Mouse (Mus musculus) embryonic facial prominence, embryonic 14.5 days (tissue): ENCODE measurements at regions not wholly inside any gene's neighbourhood (a gene's known extent, or its start where the extent isn't known, plus 50 kb on each side); places are given as distances from the start of the nearest gene placed in this dataset.

Experiments
- ATAC-seq: fragments of 200-750 bp; cut with Nextera tagmentation; 2 replicates; pipeline ENCODE4 v1.8.0; 2017; ENCODE audit warnings: low read depth, moderate number of reproducible peaks, moderate TSS enrichment
- DNase-seq: peaks from one replicate; pipeline ENCODE4 v3.0.0-alpha.2; 2015; ENCODE audit warnings: low spot score
- H3K27ac ChIP-seq: fragments of 300-500 bp; sonication (generic); replicated peaks from 2 replicates; pipeline ENCODE4 v1.5.1; 2014; ENCODE audit warnings: low read depth, mild to moderate bottlenecking, low read length, moderate library complexity
- H3K27me3 ChIP-seq: fragments of 300-500 bp; sonication (generic); replicated peaks from 2 replicates; pipeline ENCODE4 v1.6.1; 2014; ENCODE audit warnings: low read length; ENCODE audit not compliant: control insufficient read depth, insufficient read depth
- H3K36me3 ChIP-seq: fragments of 300-500 bp; sonication (generic); 2 replicates; pipeline ENCODE4 v1.6.1; 2014; ENCODE audit warnings: low read length, mixed read lengths; ENCODE audit not compliant: control insufficient read depth, insufficient read depth
- H3K4me1 ChIP-seq: fragments of 300-500 bp; sonication (generic); 2 replicates; pipeline ENCODE4 v1.6.1; 2014; ENCODE audit warnings: antibody characterized with exemption, low read length; ENCODE audit not compliant: control insufficient read depth, insufficient read depth
- H3K4me2 ChIP-seq: fragments of 300-500 bp; sonication (generic); 2 replicates; pipeline ENCODE4 v1.6.1; 2014; ENCODE audit warnings: low read depth, mild to moderate bottlenecking, low read length, moderate library complexity, mixed read lengths
- H3K4me3 ChIP-seq: fragments of 300-500 bp; sonication (generic); 2 replicates; pipeline ENCODE4 v1.5.1; 2014; ENCODE audit warnings: low read depth, mild to moderate bottlenecking, low read length
- H3K9ac ChIP-seq: fragments of 300-500 bp; sonication (generic); 2 replicates; pipeline ENCODE4 v1.6.1; 2014; ENCODE audit warnings: low read depth, mild to moderate bottlenecking, low read length, moderate library complexity, mixed read lengths
- H3K9me3 ChIP-seq: fragments of 300-500 bp; sonication (generic); 2 replicates; pipeline ENCODE4 v1.6.1; 2016; ENCODE audit warnings: low read length; ENCODE audit not compliant: control insufficient read depth
- WGBS: fragments of 180-500 bp; shearing (Covaris S2); extraction: QIAGEN DNeasy Blood & Tissue Kit; methylation state at CpG from one replicate; pipeline ENCODE4 v1.1.7; 2014; 5-methylcytosine and 5-hydroxymethylcytosine counted together

DNA sequence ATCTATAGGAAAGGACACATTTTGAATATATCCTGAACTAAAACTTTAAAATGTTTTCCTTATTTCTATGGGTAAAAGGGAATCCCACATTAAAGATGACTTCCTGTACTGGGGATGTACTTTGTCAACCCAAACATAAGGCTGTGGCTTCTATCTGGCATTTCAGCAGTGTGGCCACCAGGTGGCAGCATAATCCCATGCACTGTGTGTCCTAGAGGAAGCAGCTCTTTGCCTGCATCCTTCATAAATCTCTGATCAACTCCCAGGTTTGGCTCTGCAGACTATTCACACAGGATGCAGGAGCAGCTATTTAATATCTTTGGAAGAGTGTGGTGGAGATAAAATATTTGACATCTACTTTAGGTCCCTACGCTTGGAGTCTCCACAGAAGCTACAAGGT lies 59.1 kb downstream of the Bmp15 start:
- H3K27me3 ChIP-seq: no peaks in the 10 kb centered on the region
- no peak overlapping the region for H3K4me2 ChIP-seq
- H3K9me3 ChIP-seq: no peaks in the 10 kb centered on the region
- H3K36me3 ChIP-seq: no peaks in the 10 kb centered on the region
- no peak overlapping the region for H3K9ac ChIP-seq
- ATAC-seq (no peak), DNase-seq (peak; percentile 64)
- H3K27ac ChIP-seq: no peak overlapping the region
- 74% methylated on average over 1 of the region's 1 CpGs for WGBS
- no peak overlapping the region for H3K4me3 ChIP-seq
- H3K4me1 ChIP-seq: no peaks in the 10 kb centered on the region

DNA sequence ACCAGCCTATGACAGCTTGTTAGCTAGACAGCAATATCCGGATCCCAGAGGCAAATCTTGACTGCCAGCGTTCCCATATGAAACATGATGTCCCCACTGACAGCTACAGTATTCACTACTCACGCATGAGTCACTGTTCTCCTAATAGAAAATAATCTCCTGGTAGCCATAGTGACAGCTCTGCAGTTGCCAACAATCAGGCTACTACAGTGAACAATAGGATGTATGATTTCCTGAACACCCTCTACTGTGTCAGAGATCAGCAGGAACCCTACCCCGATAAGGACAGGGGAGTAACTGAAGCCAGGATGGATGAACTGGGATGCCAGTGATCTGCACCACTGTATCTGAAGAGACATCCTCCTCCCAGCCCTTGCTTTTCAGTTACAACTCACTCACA lies 62.0 kb downstream of the Bmp15 start:
- Histone ChIP-seq H3K4me1 (no peaks in the 10 kb centered on the region), H3K36me3 (no peaks in the 10 kb centered on the region), H3K4me3 (no peak overlapping the region), H3K9ac (no peak overlapping the region), H3K27me3 (no peaks in the 10 kb centered on the region), H3K9me3 (no peaks in the 10 kb centered on the region), H3K27ac (no peak overlapping the region), H3K4me2 (no peak overlapping the region)
- DNase-seq (no peak), ATAC-seq (no peak)
- WGBS: 69% methylated on average over 4 of the region's 4 CpGs

- no peaks in the 10 kb centered on the region for H3K9me3 ChIP-seq
- no peaks in the 10 kb centered on the region for H3K36me3 ChIP-seq
- H3K4me1 ChIP-seq: no peaks in the 10 kb centered on the region
- no peak overlapping the region for H3K4me2 ChIP-seq
- no peak overlapping the region for H3K27ac ChIP-seq
- no peaks in the 10 kb centered on the region for H3K27me3 ChIP-seq
- ATAC-seq: no peak
- no peak for DNase-seq
- no peak overlapping the region for H3K9ac ChIP-seq
- H3K4me3 ChIP-seq: no peak overlapping the region
Observed at GRCm38 (mm10) chrX:6254058-6254457, 66.5 kb downstream of the Bmp15 start.

DNA sequence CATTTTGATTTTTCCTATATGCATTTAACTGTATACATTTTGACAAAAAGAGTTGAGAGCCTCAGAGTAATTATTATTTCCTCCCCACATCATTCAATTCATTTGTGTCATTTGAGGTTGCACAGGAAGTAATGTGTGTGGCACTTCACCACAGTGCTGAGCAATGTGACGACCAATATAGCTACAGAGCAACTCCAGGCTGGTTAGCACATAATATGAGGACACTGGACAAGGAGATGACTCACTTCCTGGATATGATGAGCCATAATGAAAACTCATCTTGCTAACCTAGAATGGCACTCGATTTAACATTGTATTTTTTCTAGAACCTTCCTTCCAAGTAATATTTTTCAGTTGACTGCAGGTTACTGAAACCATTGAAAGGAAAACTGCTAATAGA lies 67.6 kb downstream of the Bmp15 start:
- 32% methylated on average over 2 of the region's 2 CpGs for WGBS
- ATAC-seq: no peak
- H3K27me3 ChIP-seq: no peaks in the 10 kb centered on the region

More for the DNA sequence above, 67.6 kb downstream of the Bmp15 start:
- Histone ChIP-seq H3K9me3 (no peaks in the 10 kb centered on the region), H3K4me3 (no peak overlapping the region), H3K36me3 (no peaks in the 10 kb centered on the region), H3K4me2 (no peak overlapping the region), H3K27ac (no peak overlapping the region), H3K9ac (no peak overlapping the region), H3K4me1 (no peaks in the 10 kb centered on the region)
- no peak for DNase-seq
